Mouse (Mus musculus) erythroblast, embryonic 14.5 days (primary cell): Measurements from ENCODE around the gene Kng2.
"Not testable (repeated sequence)": the region's sequence is repeated elsewhere in the genome, so short reads cannot be mapped to it uniquely, and the experiment has no call there.

Experiments used
- GATA1 ChIP-seq: IDR thresholded peaks from 2 replicates; pipeline ENCODE4 v1.6.1; 2012; ENCODE audit warnings: low read length, inconsistent platforms, mixed read lengths
- TAL1 ChIP-seq: IDR thresholded peaks from 3 replicates; pipeline ENCODE4 v1.6.1; 2012; ENCODE audit warnings: low read length, inconsistent platforms, mixed read lengths

DNA sequence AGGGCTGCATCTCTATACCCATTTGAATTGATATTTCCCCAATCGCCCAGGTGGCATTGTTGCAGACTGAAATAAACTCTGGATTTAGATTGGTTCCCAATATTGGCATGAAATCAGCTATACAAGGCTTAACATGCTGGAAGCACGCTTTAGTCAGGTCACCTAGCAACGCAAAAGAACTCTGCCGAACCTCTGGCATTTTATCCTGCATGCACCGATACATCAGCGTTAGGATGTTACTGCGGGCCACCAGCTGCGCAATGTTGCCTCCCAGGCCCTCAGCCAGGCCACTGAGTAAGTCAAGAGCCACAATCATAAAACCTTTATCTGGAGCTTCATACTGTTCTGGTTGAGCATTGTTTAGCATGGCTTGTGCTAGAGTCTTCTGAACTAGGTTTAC, 14.6 kb downstream of the Kng2 start:
- not testable (repeated sequence) for TF ChIP-seq TAL1, GATA1
